Mouse (Mus musculus) CH12.LX (cell line): ENCODE data around the gene Atp2a3. TPM values are rescaled to one million over a fixed set of nuclear protein-coding genes. Genes with fewer than 3 reads are reported as not detected.

Experiments
- DNase-seq: peaks from one replicate; pipeline ENCODE4 v3.0.0-alpha.2; 2013; ENCODE audit errors: extremely low read depth
- H3K27ac ChIP-seq: 2 replicates; pipeline ENCODE4 v1.5.1; 2012; ENCODE audit warnings: low read depth, mild to moderate bottlenecking, control low read depth, moderate library complexity; ENCODE audit not compliant: insufficient read depth
- H3K27me3 ChIP-seq: replicated peaks from 2 replicates; pipeline ENCODE3; 2012; ENCODE audit warnings: inconsistent platforms
- H3K36me3 ChIP-seq, 2 experiments: replicated peaks in 1 of 2; 2 replicates each; pipeline versions ENCODE3 to v1.6.1; 2012; ENCODE audit warnings: inconsistent platforms in 1 of 2, low read length in 1 of 2, mild to moderate bottlenecking in 1 of 2, mixed read lengths in 1 of 2, moderate library complexity in 1 of 2; ENCODE audit not compliant: control insufficient read depth in 1 of 2, insufficient read depth in 1 of 2
- H3K4me1 ChIP-seq, 2 experiments: 2 replicates each; pipeline ENCODE4 v1.6.1; 2012; ENCODE audit warnings: inconsistent platforms in 1 of 2, moderate library complexity in 1 of 2; ENCODE audit not compliant: insufficient read depth in 2 of 2, control insufficient read depth in 1 of 2
- H3K4me2 ChIP-seq: 2 replicates; pipeline ENCODE4 v1.6.1; 2012; ENCODE audit warnings: low read depth, mild to moderate bottlenecking, control low read depth; ENCODE audit not compliant: poor library complexity, insufficient read depth, severe bottlenecking
- H3K4me3 ChIP-seq, 3 experiments: fragments of 150-350 bp in 1 of 3; sonication (generic) in 1 of 3; replicated peaks in 1 of 3; 2 replicates each; pipeline versions ENCODE3 to v1.5.1; 2011 to 2012; ENCODE audit warnings: low read depth in 2 of 3, low read length in 2 of 3, mild to moderate bottlenecking in 2 of 3, moderate library complexity in 2 of 3, control low read depth in 1 of 3, improper control_type of control experiment in 1 of 3, inconsistent platforms in 1 of 3, mixed read lengths in 1 of 3; ENCODE audit not compliant: poor library complexity in 1 of 3
- H3K79me2 ChIP-seq: replicated peaks from 2 replicates; pipeline ENCODE4 v1.6.1; 2012; ENCODE audit warnings: mild to moderate bottlenecking, moderate library complexity; ENCODE audit not compliant: control insufficient read depth, poor library complexity, insufficient read depth, severe bottlenecking; ENCODE audit errors: extremely low read depth
- H3K9ac ChIP-seq: 2 replicates; pipeline ENCODE4 v1.6.1; 2012; ENCODE audit warnings: low read depth, mild to moderate bottlenecking, control low read depth, moderate library complexity; ENCODE audit not compliant: insufficient read depth
- H3K9me3 ChIP-seq: replicated peaks from 2 replicates; pipeline ENCODE3; 2012; ENCODE audit warnings: low read length, inconsistent platforms, mixed read lengths
- BHLHE40 ChIP-seq: IDR thresholded peaks from 2 replicates; pipeline ENCODE4 v1.6.1; 2011; ENCODE audit warnings: mild to moderate bottlenecking, low read depth, low read length, improper control_type of control experiment
- CHD1 ChIP-seq: IDR thresholded peaks from 2 replicates; pipeline ENCODE4 v1.6.1; 2012; ENCODE audit warnings: low read depth, low read length, improper control_type of control experiment, inconsistent platforms
- CHD2 ChIP-seq: IDR thresholded peaks from 2 replicates; pipeline ENCODE4 v1.6.1; 2011; ENCODE audit warnings: low read length, improper control_type of control experiment
- CTCF ChIP-seq, 2 experiments: IDR thresholded peaks in 1 of 2; conservative IDR thresholded peaks in 1 of 2; 2 replicates each; pipeline ENCODE4 v1.5.1; 2011 to 2012; ENCODE audit warnings: low read depth in 2 of 2, low read length in 2 of 2, improper control_type of control experiment in 1 of 2, inconsistent platforms in 1 of 2, mild to moderate bottlenecking in 1 of 2, moderate library complexity in 1 of 2
- E2F4 ChIP-seq: IDR thresholded peaks from 2 replicates; pipeline ENCODE4 v1.6.1; 2011; ENCODE audit warnings: low read depth, low read length, improper control_type of control experiment; ENCODE audit not compliant: insufficient replicate concordance
- ELF1 ChIP-seq: IDR thresholded peaks from 2 replicates; pipeline ENCODE4 v1.6.1; 2014; ENCODE audit warnings: low read depth, mild to moderate bottlenecking, inconsistent platforms, low read length, improper control_type of control experiment
- EP300 ChIP-seq: IDR thresholded peaks from 2 replicates; pipeline ENCODE4 v1.6.1; 2011; ENCODE audit warnings: low read length, improper control_type of control experiment
- ETS1 ChIP-seq: conservative IDR thresholded peaks from 2 replicates; pipeline ENCODE4 v1.6.1; 2012; ENCODE audit warnings: low read depth, mild to moderate bottlenecking, inconsistent platforms, low read length, improper control_type of control experiment, moderate library complexity
- GABPA ChIP-seq: IDR thresholded peaks from 2 replicates; pipeline ENCODE4 v1.6.1; 2012; ENCODE audit warnings: low read depth, low read length, improper control_type of control experiment, inconsistent platforms; ENCODE audit not compliant: insufficient replicate concordance
- HCFC1 ChIP-seq: IDR thresholded peaks from 2 replicates; pipeline ENCODE4 v1.6.1; 2012; ENCODE audit warnings: low read depth, mild to moderate bottlenecking, inconsistent platforms, low read length, improper control_type of control experiment
- IRF4 ChIP-seq: IDR thresholded peaks from 2 replicates; pipeline ENCODE4 v1.6.1; 2014; ENCODE audit warnings: low read depth, mild to moderate bottlenecking, inconsistent platforms, low read length, improper control_type of control experiment
- JUN ChIP-seq: IDR thresholded peaks from 2 replicates; pipeline ENCODE4 v1.6.1; 2011; ENCODE audit warnings: low read depth, mild to moderate bottlenecking, low read length, improper control_type of control experiment, moderate library complexity; ENCODE audit not compliant: insufficient read depth
- JUND ChIP-seq: conservative IDR thresholded peaks from 2 replicates; pipeline ENCODE4 v1.6.1; 2011; ENCODE audit warnings: low read depth, low read length, improper control_type of control experiment
- KAT2A ChIP-seq: IDR thresholded peaks from 2 replicates; pipeline ENCODE4 v1.6.1; 2012; ENCODE audit warnings: low read length, improper control_type of control experiment, inconsistent platforms; ENCODE audit not compliant: insufficient replicate concordance
- MAFK ChIP-seq: IDR thresholded peaks from 2 replicates; pipeline ENCODE4 v1.6.1; 2011; ENCODE audit warnings: low read length, improper control_type of control experiment; ENCODE audit not compliant: insufficient replicate concordance
- MAX ChIP-seq: IDR thresholded peaks from 2 replicates; pipeline ENCODE4 v1.6.1; 2011; ENCODE audit warnings: low read length, improper control_type of control experiment
- MAZ ChIP-seq: IDR thresholded peaks from 2 replicates; pipeline ENCODE4 v1.6.1; 2012; ENCODE audit warnings: low read depth, mild to moderate bottlenecking, inconsistent platforms, low read length, improper control_type of control experiment, moderate library complexity
- MEF2A ChIP-seq: IDR thresholded peaks from 2 replicates; pipeline ENCODE4 v1.6.1; 2014; ENCODE audit warnings: low read depth, mild to moderate bottlenecking, inconsistent platforms, low read length, improper control_type of control experiment, borderline replicate concordance
- MXI1 ChIP-seq: IDR thresholded peaks from 2 replicates; pipeline ENCODE4 v1.6.1; 2011; ENCODE audit warnings: mild to moderate bottlenecking, low read depth, low read length, improper control_type of control experiment
- MYC ChIP-seq: IDR thresholded peaks from 2 replicates; pipeline ENCODE4 v1.6.1; 2011; ENCODE audit warnings: low read depth, mild to moderate bottlenecking, improper control_type of control experiment, low read length
- NELFE ChIP-seq: IDR thresholded peaks from 2 replicates; pipeline ENCODE4 v1.6.1; 2011; ENCODE audit warnings: low read depth, low read length, improper control_type of control experiment
- NRF1 ChIP-seq: IDR thresholded peaks from 2 replicates; pipeline ENCODE4 v1.6.1; 2014; ENCODE audit warnings: low read depth, mild to moderate bottlenecking, inconsistent platforms, low read length, improper control_type of control experiment, moderate library complexity
- PAX5 ChIP-seq: IDR thresholded peaks from 2 replicates; pipeline ENCODE4 v1.6.1; 2012; ENCODE audit warnings: low read length, inconsistent platforms, mixed read lengths
- POLR2A ChIP-seq: IDR thresholded peaks from 2 replicates; pipeline ENCODE4 v1.6.1; 2011; ENCODE audit warnings: low read depth, mild to moderate bottlenecking, improper control_type of control experiment, low read length
- POLR2AphosphoS2 ChIP-seq: IDR thresholded peaks from 2 replicates; pipeline ENCODE4 v1.6.1; 2011; ENCODE audit warnings: low read depth, low read length, improper control_type of control experiment
- RAD21 ChIP-seq: IDR thresholded peaks from 2 replicates; pipeline ENCODE4 v1.6.1; 2011; ENCODE audit warnings: low read depth, mild to moderate bottlenecking, low read length, improper control_type of control experiment, moderate library complexity
- RCOR1 ChIP-seq: conservative IDR thresholded peaks from 2 replicates; pipeline ENCODE4 v1.6.1; 2012; ENCODE audit warnings: low read depth, mild to moderate bottlenecking, inconsistent platforms, low read length, improper control_type of control experiment
- SIN3A ChIP-seq: IDR thresholded peaks from 2 replicates; pipeline ENCODE4 v1.6.1; 2012; ENCODE audit warnings: low read length, improper control_type of control experiment, inconsistent platforms
- SMC3 ChIP-seq: IDR thresholded peaks from 2 replicates; pipeline ENCODE4 v1.6.1; 2011; ENCODE audit warnings: low read depth, low read length, improper control_type of control experiment
- TBP ChIP-seq: conservative IDR thresholded peaks from 2 replicates; pipeline ENCODE4 v1.6.1; 2011; ENCODE audit warnings: low read depth, low read length, improper control_type of control experiment
- TCF12 ChIP-seq: IDR thresholded peaks from 2 replicates; pipeline ENCODE4 v1.6.1; 2014; ENCODE audit warnings: low read depth, mild to moderate bottlenecking, inconsistent platforms, low read length, improper control_type of control experiment
- UBTF ChIP-seq: IDR thresholded peaks from 2 replicates; pipeline ENCODE4 v1.6.1; 2012; ENCODE audit warnings: low read depth, mild to moderate bottlenecking, inconsistent platforms, low read length, improper control_type of control experiment, moderate library complexity
- USF1 ChIP-seq: IDR thresholded peaks from 2 replicates; pipeline ENCODE4 v1.6.1; 2014; ENCODE audit warnings: low read depth, mild to moderate bottlenecking, inconsistent platforms, low read length, improper control_type of control experiment
- USF2 ChIP-seq: conservative IDR thresholded peaks from 2 replicates; pipeline ENCODE4 v1.6.1; 2011; ENCODE audit warnings: low read depth, low read length, improper control_type of control experiment
- ZC3H11A ChIP-seq: IDR thresholded peaks from 2 replicates; pipeline ENCODE4 v1.6.1; 2012; ENCODE audit warnings: low read depth, mild to moderate bottlenecking, inconsistent platforms, low read length, improper control_type of control experiment
- ZKSCAN1 ChIP-seq: IDR thresholded peaks from 2 replicates; pipeline ENCODE4 v1.6.1; 2012; ENCODE audit warnings: low read depth, inconsistent platforms, low read length, improper control_type of control experiment, borderline replicate concordance
- ZMIZ1 ChIP-seq: IDR thresholded peaks from 2 replicates; pipeline ENCODE4 v1.6.1; 2012; ENCODE audit warnings: low read depth, mild to moderate bottlenecking, inconsistent platforms, low read length, improper control_type of control experiment
- ZNF384 ChIP-seq: IDR thresholded peaks from 2 replicates; pipeline ENCODE4 v1.6.1; 2012; ENCODE audit warnings: low read depth, low read length, improper control_type of control experiment, inconsistent platforms
- dilution Hi-C: fragments of 300-500 bp; cut with MboI; formaldehyde crosslinking; loops from 2 replicates; pipeline ENCODE4 v1.14.3; 2020; ENCODE audit warnings: low sequenced_read_pairs; ENCODE audit not compliant: extremely low pct_unique_long_range_greater_than_20kb, extremely low pct_ligation_motif_present
- in situ Hi-C: fragments of 300-500 bp; cut with MboI; formaldehyde crosslinking; loops from 3 replicates; pipeline ENCODE4 v1.14.3; 2019; ENCODE audit warnings: low sequenced_read_pairs, low pct_ligation_motif_present, low pct_unique_long_range_greater_than_20kb, mixed read lengths
- polyA plus RNA-seq: library from polyadenylated mRNA; unstranded; fragments of >175 nt; gene quantifications from 2 replicates; pipeline ENCODE4 v1.2.1, GENCODE M21; 2012; ENCODE audit warnings: low read depth; ENCODE audit not compliant: insufficient read length
- total RNA-seq, 2 experiments: library from RNA; depleted of rRNA; stranded (reverse); fragments of 300-350 nt in 1 of 2; fragments of >200 nt in 1 of 2; gene quantifications; 2 replicates each; pipeline ENCODE4 v1.2.3; 2012 to 2014

Gene Atp2a3
- total and polyA plus RNA-seq, 3 experiments = 61.4 to 279 (median 218) TPM

- in situ Hi-C loops = no loop called here
- peaks cover 26 to 39% of the 10 kb centered on the region in 2 experiments for H3K4me1 ChIP-seq
- no peaks in the 10 kb centered on the region for H3K9me3 ChIP-seq
- H3K4me3 ChIP-seq = peak overlapping the region in 1 of 3 experiments; percentile 10
- no peaks in the 10 kb centered on the region for H3K27me3 ChIP-seq
- TF ChIP-seq MAZ (peak; percentile 79), MEF2A (peak; percentile 65; the same call in 1 of the 2 replicates), ZKSCAN1 (no peak), TBP (peak; percentile 91), JUND (peak; percentile 49; the same call in 1 of the 2 replicates), SIN3A (no peak; the same call in 1 of the 2 replicates), TCF12 (peak; percentile 88), MAX (peak; percentile 66), E2F4 (no peak), ETS1 (peak; percentile 82), KAT2A (0 out of 2 replicates have a peak, but pooled peaks have one; percentile 57), SMC3 (peak; percentile 25), POLR2AphosphoS2 (no peak), GABPA (no peak), JUN (no peak; the same call in 1 of the 2 replicates), UBTF (peak; percentile 94), ZC3H11A (no peak), HCFC1 (peak; percentile 42; the same call in 1 of the 2 replicates), ELF1 (peak; percentile 40; the same call in 1 of the 2 replicates), NELFE (no peak), MXI1 (peak; percentile 57), CHD2 (peak; percentile 71; the same call in 1 of the 2 replicates), MAFK (0 out of 2 replicates have a peak, but pooled peaks have one; percentile 29), ZMIZ1 (no peak), NRF1 (peak; percentile 29; the same call in 1 of the 2 replicates), ZNF384 (no peak), USF2 (no peak), RAD21 (no peak; the same call in 1 of the 2 replicates), RCOR1 (peak; percentile 81; the same call in 1 of the 2 replicates), EP300 (peak; percentile 77), MYC (no peak), PAX5 (no peak), CTCF (conservative IDR thresholded peaks at IDR 0.05 in 1 of 2, IDR thresholded peaks at IDR 0.05 in 1 of 2; ENCODE audit: low read depth in 2 of 2, low read length in 2 of 2) (no peak), USF1 (no peak), IRF4 (peak; percentile 81), POLR2A (no peak), CHD1 (no peak), BHLHE40 (peak; percentile 66)
- TF ChIP-seq, all 38 proteins: peak for 20
- Histone ChIP-seq H3K79me2 (no peaks in the 10 kb centered on the region), H3K36me3 (peaks cover 21 to 71% of the 10 kb centered on the region in 2 experiments), H3K4me2 (0 out of 2 replicates have a peak overlapping the region, but pooled peaks have one; percentile 3), H3K27ac (peak overlapping the region; percentile 42; the same call in 1 of the 2 replicates), H3K9ac (no peak overlapping the region)
- dilution Hi-C loops = no loop called here
- peak; percentile 86 for DNase-seq
Observed at GRCm38 (mm10) chr11:73036889-73037288, 75.9 kb downstream of the Atp2a3 start.
